In the genomic region with DNA sequence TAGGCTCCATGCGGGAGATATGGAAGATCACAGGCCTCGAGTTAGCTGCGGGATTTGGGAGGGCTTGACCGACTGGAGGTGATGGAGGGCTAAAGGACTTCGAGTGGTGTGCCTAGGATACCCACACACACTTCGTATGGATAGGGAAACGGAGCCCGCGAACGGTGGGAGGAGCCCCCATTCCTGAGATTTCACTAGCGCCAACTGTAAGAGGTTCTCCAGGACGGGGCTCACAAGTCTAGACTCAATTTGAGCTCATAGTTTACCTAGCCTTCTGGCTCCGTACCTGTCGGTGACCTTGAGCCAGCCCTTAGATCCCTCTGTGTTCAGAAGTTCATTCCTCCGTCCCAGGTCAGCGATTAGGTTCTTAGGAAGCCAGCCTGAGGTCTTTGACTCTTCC, we compare ENCODE assay signal across 8 mouse cellular contexts. TPM values are rescaled to one million over a fixed set of nuclear protein-coding genes. Genes with fewer than 3 reads are reported as not detected.
DNase-seq lines count a peak whose midpoint lies in the region; ATAC-seq lines count a peak whose summit lies in the region.

No protein-coding gene starts in this region.

- no peaks in the 10 kb centered on the region for H3K9me3 ChIP-seq in kidney, embryonic 16.5 days (ENCODE audit: low read length)
- H3K9me3 ChIP-seq in midbrain, embryonic 10.5 days (replicated peaks): no peaks in the 10 kb centered on the region

- H3K4me2 ChIP-seq in kidney, embryonic 16.5 days (replicated peaks; ENCODE audit: low read depth, low read length): peak overlapping the region; percentile 76

- H3K36me3 ChIP-seq in kidney, embryonic 16.5 days (ENCODE audit: insufficient read depth, low read length): peaks cover 9% of the 10 kb centered on the region
- peaks cover 18% of the 10 kb centered on the region for H3K36me3 ChIP-seq in midbrain, embryonic 10.5 days

- H3K4me1 ChIP-seq in kidney, embryonic 16.5 days (ENCODE audit: insufficient read depth, low read length): peaks cover 20% of the 10 kb centered on the region
- H3K4me1 ChIP-seq in midbrain, embryonic 10.5 days: peaks cover 27% of the 10 kb centered on the region

- peak overlapping the region; percentile 86 for H3K9ac ChIP-seq in kidney, embryonic 16.5 days (replicated peaks; ENCODE audit: low read length)

- no peaks in the 10 kb centered on the region for H3K27me3 ChIP-seq in kidney, embryonic 16.5 days (ENCODE audit: insufficient read depth, low read length)
- H3K27me3 ChIP-seq in midbrain, embryonic 10.5 days (ENCODE audit: low read depth, poor library complexity, severe bottlenecking): peaks cover 38% of the 10 kb centered on the region

- no peak for DNase-seq in frontal cortex, postnatal 10 days (ENCODE audit: low spot score in 2 of 2)
- no peak for DNase-seq in midbrain, embryonic 10.5 days (ENCODE audit: low spot score)
- no peak for DNase-seq in cerebellum, adult 9-11 months
- DNase-seq in cerebellum, adult 18-20 months: no peak
- DNase-seq in embryo, embryonic 9.5 days (ENCODE audit: extremely low spot score): no peak

- ATAC-seq in frontal cortex, adult (ENCODE audit: low TSS enrichment): peak; percentile 18; the same call in 1 of the 2 replicates
- peak; percentile 0; the same call in 1 of the 2 replicates for ATAC-seq in common myeloid progenitor, adult 5-6 weeks (replicated peaks; ENCODE audit: low read depth, poor library complexity, severe bottlenecking)
- ATAC-seq in kidney, embryonic 16.5 days (ENCODE audit: low FRiP score, low TSS enrichment): peak; percentile 10

- H3K27ac ChIP-seq in kidney, embryonic 16.5 days (ENCODE audit: low read length): peak overlapping the region; percentile 89
- peak overlapping the region; percentile 87 for H3K27ac ChIP-seq in midbrain, embryonic 10.5 days (replicated peaks)

- 8% methylated on average over 16 of the region's 16 CpGs for WGBS in kidney, embryonic 16.5 days
- 17% methylated on average over 16 of the region's 16 CpGs for WGBS in midbrain, embryonic 10.5 days

- peak overlapping the region; percentile 69 for H3K4me3 ChIP-seq in kidney, embryonic 16.5 days (ENCODE audit: low read length)
- H3K4me3 ChIP-seq in midbrain, embryonic 10.5 days: peak overlapping the region; percentile 76

RNA-seq across cellular contexts. Expression of a gene that starts 1.2 kb away (rescaled TPM):
- 0.27 and 0.39 TPM in 2 replicates for total RNA-seq in common myeloid progenitor, adult 5-6 weeks (2017)
- polyA plus RNA-seq in kidney, embryonic 16.5 days (2015; fragmentation: Nextera tagmentation; extraction: Ambion mirVana): 19.5 and 19.9 TPM in 2 replicates
- 7.3 and 7.5 TPM in 2 replicates for polyA plus RNA-seq in midbrain, embryonic 10.5 days (2016; fragmentation: Nextera tagmentation; extraction: Ambion mirVana)

RNA-seq across cellular contexts. Expression of a gene that starts 7.4 kb away (rescaled TPM):
- 61.4 and 71.9 TPM in 2 replicates for total RNA-seq in common myeloid progenitor, adult 5-6 weeks (2017)
- polyA plus RNA-seq in kidney, embryonic 16.5 days (2015; fragmentation: Nextera tagmentation; extraction: Ambion mirVana): 9.4 and 11.3 TPM in 2 replicates
- 3.9 and 4.9 TPM in 2 replicates for polyA plus RNA-seq in midbrain, embryonic 10.5 days (2016; fragmentation: Nextera tagmentation; extraction: Ambion mirVana)

RNA-seq across cellular contexts. Expression of a gene that starts 41.1 kb away (rescaled TPM):
- 8.1 and 16.1 TPM in 2 replicates for total RNA-seq in common myeloid progenitor, adult 5-6 weeks (2017)
- polyA plus RNA-seq in kidney, embryonic 16.5 days (2015; fragmentation: Nextera tagmentation; extraction: Ambion mirVana): 12.6 and 13.2 TPM in 2 replicates
- polyA plus RNA-seq in midbrain, embryonic 10.5 days (2016; fragmentation: Nextera tagmentation; extraction: Ambion mirVana): 13.5 and 15.2 TPM in 2 replicates

RNA-seq across cellular contexts. Expression of a gene that starts 43.3 kb away (rescaled TPM):
- total RNA-seq in common myeloid progenitor, adult 5-6 weeks (2017): 0.23 and 0.44 TPM in 2 replicates
- polyA plus RNA-seq in kidney, embryonic 16.5 days (2015; fragmentation: Nextera tagmentation; extraction: Ambion mirVana): 0.82 and 1.2 TPM in 2 replicates
- 1.8 and 2.5 TPM in 2 replicates for polyA plus RNA-seq in midbrain, embryonic 10.5 days (2016; fragmentation: Nextera tagmentation; extraction: Ambion mirVana)
